Mouse (Mus musculus) midbrain, embryonic 12.5 days (tissue): Measurements from ENCODE around the gene Cdc37. TPM values are rescaled to one million over a fixed set of nuclear protein-coding genes. Genes with fewer than 3 reads are reported as not detected.
A peak's percentile ranks its signal among the peaks of the same experiment; 100 is the strongest.

Experiments
- ATAC-seq: fragments of 200-750 bp; cut with Nextera tagmentation; 2 replicates; pipeline ENCODE4 v1.8.0; 2017; ENCODE audit warnings: low read depth, moderate TSS enrichment, moderate library complexity; ENCODE audit not compliant: low FRiP score
- H3K27ac ChIP-seq: fragments of 300-500 bp; sonication (generic); replicated peaks from 2 replicates; pipeline ENCODE4 v1.5.1; 2016; ENCODE audit warnings: mild to moderate bottlenecking
- H3K27me3 ChIP-seq: fragments of 300-500 bp; sonication (generic); 2 replicates; pipeline ENCODE4 v1.6.1; 2016; ENCODE audit warnings: mild to moderate bottlenecking
- H3K36me3 ChIP-seq: fragments of 300-500 bp; sonication (generic); 2 replicates; pipeline ENCODE4 v1.6.1; 2016
- H3K4me1 ChIP-seq: fragments of 300-500 bp; sonication (generic); 2 replicates; pipeline ENCODE4 v1.6.1; 2016
- H3K4me2 ChIP-seq: fragments of 300-500 bp; sonication (generic); replicated peaks from 2 replicates; pipeline ENCODE4 v1.6.1; 2016; ENCODE audit warnings: mild to moderate bottlenecking, moderate library complexity
- H3K4me3 ChIP-seq: fragments of 300-500 bp; sonication (generic); 2 replicates; pipeline ENCODE4 v1.5.1; 2016; ENCODE audit warnings: mild to moderate bottlenecking
- H3K9ac ChIP-seq: fragments of 300-500 bp; sonication (generic); replicated peaks from 2 replicates; pipeline ENCODE4 v1.6.1; 2016; ENCODE audit warnings: mild to moderate bottlenecking, moderate library complexity
- H3K9me3 ChIP-seq: fragments of 300-500 bp; sonication (generic); 2 replicates; pipeline ENCODE4 v1.6.1; 2016; ENCODE audit warnings: mild to moderate bottlenecking
- whole genome bisulfite sequencing: fragments of 180-500 bp; shearing (Covaris S2); methylation state at CpG from one replicate; pipeline ENCODE4 v1.1.7; 2016; 5-methylcytosine and 5-hydroxymethylcytosine counted together
- polyA plus RNA-seq: library from polyadenylated mRNA; unstranded; fragments of >200 nt; fragmentation: Nextera tagmentation; extraction: Ambion mirVana; gene quantifications from 2 replicates; pipeline ENCODE4 v1.2.1, GENCODE M21; 2016

Gene Cdc37
- polyA plus RNA-seq, 1 experiment from 2014 or later = 283 TPM

DNA sequence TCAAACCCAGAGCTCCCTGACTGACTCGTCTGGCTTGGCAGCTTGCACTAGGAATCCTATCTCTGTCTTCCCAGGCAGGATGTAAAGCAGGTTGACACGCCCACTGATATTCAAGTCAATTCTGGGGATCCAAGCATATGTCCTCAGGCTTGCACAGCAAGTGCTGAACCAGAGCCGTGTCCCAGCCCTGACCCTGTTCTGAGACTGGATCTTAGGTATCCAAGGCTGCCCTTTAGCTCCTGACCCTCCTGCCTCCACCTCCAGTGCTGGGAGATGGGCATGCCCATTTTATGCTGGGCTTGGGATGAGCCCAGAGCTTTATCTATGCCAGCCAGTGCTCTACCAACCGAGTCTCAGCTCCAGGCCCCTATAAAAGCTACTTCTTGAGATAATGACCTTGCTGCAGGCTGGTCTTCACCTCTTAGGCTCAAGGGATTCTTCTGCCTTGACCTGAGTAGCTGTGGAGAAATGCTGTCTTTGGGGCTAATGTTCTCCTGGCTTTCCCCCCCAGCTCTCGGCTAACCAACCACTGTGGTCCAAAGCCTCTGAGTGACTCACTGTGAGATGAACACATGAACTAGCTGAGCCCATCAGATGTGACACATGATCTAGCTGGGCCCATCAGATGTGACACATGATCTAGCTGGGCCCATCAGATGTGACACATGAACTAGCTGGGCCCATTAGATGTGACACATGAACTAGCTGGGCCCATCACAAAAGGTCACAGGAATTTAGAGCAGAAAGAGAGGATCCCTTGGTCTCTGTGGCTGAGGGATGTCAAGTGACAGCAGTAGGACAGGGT lies 43.8 kb downstream of the Cdc37 start:
- Histone ChIP-seq H3K27me3 (no peaks in the 10 kb centered on the region), H3K4me3 (no peak overlapping the region), H3K9ac (no peak overlapping the region), H3K36me3 (no peaks in the 10 kb centered on the region), H3K4me2 (no peak overlapping the region), H3K27ac (no peak overlapping the region), H3K4me1 (no peaks in the 10 kb centered on the region), H3K9me3 (no peaks in the 10 kb centered on the region)
- no peak for ATAC-seq
- 86% methylated on average over 5 of the region's 5 CpGs for WGBS

DNA sequence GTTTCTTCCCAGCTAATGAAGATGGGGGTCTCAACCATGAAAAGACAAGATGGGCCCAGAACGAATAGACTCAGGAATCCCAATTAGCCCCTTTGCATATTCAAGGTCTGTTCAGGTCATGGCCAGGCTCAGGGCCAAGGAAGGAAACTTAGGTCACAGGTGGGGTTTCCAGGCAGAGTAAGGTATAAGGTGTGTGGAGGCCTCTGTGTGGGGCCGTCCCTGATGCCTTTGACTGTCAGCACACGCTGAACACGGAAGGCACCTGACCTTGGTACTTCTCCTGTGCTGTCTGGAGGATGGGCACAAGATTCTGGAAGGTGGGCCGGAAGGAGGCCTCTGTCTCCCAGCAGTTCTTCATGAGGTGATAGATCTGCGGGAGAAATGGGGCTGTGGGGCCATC lies 45.0 kb downstream of the Cdc37 start:
- H3K27me3 ChIP-seq = no peaks in the 10 kb centered on the region
- WGBS = 90% methylated on average over 6 of the region's 6 CpGs
- peaks cover 4% of the 10 kb centered on the region; the same call in 1 of the 2 replicates for H3K4me1 ChIP-seq

GRCm38 (mm10) chr9:21102076-21102475 lies 47.7 kb downstream of the Cdc37 start:
- peaks cover 4% of the 10 kb centered on the region; the same call in 1 of the 2 replicates for H3K4me1 ChIP-seq
- 87% methylated on average over 2 of the region's 2 CpGs for WGBS
- ATAC-seq = no peak

More for the DNA sequence above, 45.0 kb downstream of the Cdc37 start:
- Histone ChIP-seq H3K36me3 (no peaks in the 10 kb centered on the region), H3K9me3 (no peaks in the 10 kb centered on the region), H3K4me3 (no peak overlapping the region), H3K27ac (no peak overlapping the region), H3K9ac (no peak overlapping the region), H3K4me2 (no peak overlapping the region)
- no peak for ATAC-seq

GRCm38 (mm10) chr9:21100447-21101161 lies 49.2 kb downstream of the Cdc37 start:
- ATAC-seq = no peak
- H3K4me1 ChIP-seq = peaks cover 4% of the 10 kb centered on the region; the same call in 1 of the 2 replicates
- H3K4me3 ChIP-seq = no peak overlapping the region
- no peaks in the 10 kb centered on the region for H3K9me3 ChIP-seq
- no peaks in the 10 kb centered on the region for H3K27me3 ChIP-seq
- H3K9ac ChIP-seq = peak overlapping the region; percentile 15; the same call in 1 of the 2 replicates
- no peaks in the 10 kb centered on the region for H3K36me3 ChIP-seq
- H3K4me2 ChIP-seq = no peak overlapping the region
- 42% methylated on average over 15 of the region's 15 CpGs for WGBS
- H3K27ac ChIP-seq = no peak overlapping the region

More at GRCm38 (mm10) chr9:21102076-21102475, 47.7 kb downstream of the Cdc37 start:
- Histone ChIP-seq H3K9me3 (no peaks in the 10 kb centered on the region), H3K4me3 (no peak overlapping the region), H3K27ac (no peak overlapping the region), H3K36me3 (no peaks in the 10 kb centered on the region), H3K9ac (no peak overlapping the region), H3K27me3 (no peaks in the 10 kb centered on the region), H3K4me2 (no peak overlapping the region)

GRCm38 (mm10) chr9:21097793-21098192 lies 52.0 kb downstream of the Cdc37 start:
- Histone ChIP-seq H3K27me3 (no peaks in the 10 kb centered on the region), H3K4me2 (no peak overlapping the region), H3K27ac (no peak overlapping the region), H3K4me1 (peaks cover 4% of the 10 kb centered on the region; the same call in 1 of the 2 replicates), H3K9ac (no peak overlapping the region), H3K9me3 (no peaks in the 10 kb centered on the region), H3K4me3 (no peak overlapping the region), H3K36me3 (no peaks in the 10 kb centered on the region)
- no peak for ATAC-seq
- 87% methylated on average over 8 of the region's 8 CpGs for whole genome bisulfite sequencing

DNA sequence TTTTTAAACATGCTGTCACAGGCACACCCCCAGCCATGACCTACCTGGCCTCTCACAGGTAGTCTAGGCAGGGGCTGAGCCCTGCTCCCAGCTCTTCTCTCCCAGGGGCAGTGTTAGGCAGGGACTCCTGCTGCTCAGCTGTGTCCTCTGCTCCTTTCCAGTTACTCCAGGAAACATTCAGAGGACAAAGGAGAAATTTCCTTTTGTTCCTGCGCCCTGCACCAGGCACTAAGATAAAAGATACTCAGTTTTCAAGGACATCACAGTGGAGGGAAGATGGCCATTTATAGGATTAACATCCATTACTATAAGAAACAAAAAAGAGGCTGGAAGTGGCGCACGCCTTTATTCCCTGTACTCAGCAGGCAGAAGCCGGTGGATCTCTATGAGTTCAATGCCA lies 53.8 kb downstream of the Cdc37 start:
- Histone ChIP-seq H3K27ac (no peak overlapping the region), H3K4me2 (no peak overlapping the region), H3K27me3 (no peaks in the 10 kb centered on the region), H3K4me3 (no peak overlapping the region), H3K9ac (no peak overlapping the region), H3K36me3 (no peaks in the 10 kb centered on the region), H3K9me3 (no peaks in the 10 kb centered on the region), H3K4me1 (peaks cover 9% of the 10 kb centered on the region)
- no peak for ATAC-seq
- 60% methylated on average over 4 of the region's 4 CpGs for WGBS

- Histone ChIP-seq H3K27me3 (no peaks in the 10 kb centered on the region), H3K4me2 (no peak overlapping the region), H3K4me1 (peaks cover 21% of the 10 kb centered on the region), H3K9me3 (no peaks in the 10 kb centered on the region), H3K4me3 (no peak overlapping the region), H3K27ac (no peak overlapping the region), H3K36me3 (peaks cover 17% of the 10 kb centered on the region), H3K9ac (no peak overlapping the region)
- WGBS = 94% methylated on average over 9 of the region's 9 CpGs
- no peak for ATAC-seq
Observed at GRCm38 (mm10) chr9:21093423-21093822, 56.4 kb downstream of the Cdc37 start.

- peaks cover 33% of the 10 kb centered on the region for H3K36me3 ChIP-seq
- H3K27ac ChIP-seq = peak within 1 kb of the TSS; percentile 89
- H3K4me1 ChIP-seq = peaks cover 21% of the 10 kb centered on the region
- WGBS = 0% methylated on average over 54 of the region's 54 CpGs
- H3K9ac ChIP-seq = peak within 1 kb of the TSS; percentile 75
- no peaks in the 10 kb centered on the region for H3K9me3 ChIP-seq
- no peaks in the 10 kb centered on the region for H3K27me3 ChIP-seq
- ATAC-seq = peak; percentile 99
- peak within 1 kb of the TSS; percentile 91 for H3K4me2 ChIP-seq
- peak within 1 kb of the TSS; percentile 75 for H3K4me3 ChIP-seq
Observed at GRCm38 (mm10) chr9:21091707-21092320, 58.0 kb downstream of the Cdc37 start, which contains the start of the genes Gm38431 and Raver1. Gene Gm38431, minus strand, starts transcription at chr9:21091997. Gene Raver1, minus strand, starts transcription at chr9:21092008.

GRCm38 (mm10) chr9:21090972-21091706 lies 58.6 kb downstream of the Cdc37 start:
- Histone ChIP-seq H3K9me3 (no peaks in the 10 kb centered on the region), H3K27me3 (no peaks in the 10 kb centered on the region), H3K9ac (peak overlapping the region; percentile 75), H3K4me2 (peak overlapping the region; percentile 91), H3K27ac (peak overlapping the region; percentile 89), H3K36me3 (peaks cover 40% of the 10 kb centered on the region), H3K4me1 (peaks cover 21% of the 10 kb centered on the region), H3K4me3 (peak overlapping the region; percentile 75)
- WGBS = 5% methylated on average over 23 of the region's 24 CpGs
- ATAC-seq = peak; percentile 24; the same call in 1 of the 2 replicates

GRCm38 (mm10) chr9:21090537-21090936 lies 59.2 kb downstream of the Cdc37 start:
- H3K9me3 ChIP-seq = no peaks in the 10 kb centered on the region
- H3K4me3 ChIP-seq = peak overlapping the region; percentile 75
- H3K36me3 ChIP-seq = peaks cover 46% of the 10 kb centered on the region
- H3K27ac ChIP-seq = no peak overlapping the region
- H3K4me1 ChIP-seq = peaks cover 21% of the 10 kb centered on the region
- no peak for ATAC-seq
- peak overlapping the region; percentile 91 for H3K4me2 ChIP-seq
- H3K27me3 ChIP-seq = no peaks in the 10 kb centered on the region
- peak overlapping the region; percentile 75 for H3K9ac ChIP-seq
- 94% methylated on average over 1 of the region's 1 CpGs for WGBS

GRCm38 (mm10) chr9:21083324-21083723 lies 66.5 kb downstream of the Cdc37 start:
- Histone ChIP-seq H3K9me3 (no peaks in the 10 kb centered on the region), H3K27ac (no peak overlapping the region), H3K4me1 (no peaks in the 10 kb centered on the region), H3K27me3 (no peaks in the 10 kb centered on the region), H3K4me3 (no peak overlapping the region), H3K4me2 (no peak overlapping the region), H3K9ac (no peak overlapping the region), H3K36me3 (peaks cover 94% of the 10 kb centered on the region)
- no peak for ATAC-seq
- 77% methylated on average over 3 of the region's 3 CpGs for WGBS
